Mouse (Mus musculus) hindlimb bud, embryonic 11.5 days (tissue): ENCODE data around the gene Myl3.

Experiments
- DNase-seq: peaks from one replicate; pipeline ENCODE4 v3.0.0-alpha.2; 2012; ENCODE audit warnings: low read depth, low spot score; ENCODE audit errors: extremely low spot score

Myl3 gene

GRCm38 (mm10) chr9:110759265-110759664, 17.6 kb downstream of the Myl3 start:
- DNase-seq: no peak

GRCm38 (mm10) chr9:110760886-110761285, 19.2 kb downstream of the Myl3 start:
- no peak for DNase-seq

GRCm38 (mm10) chr9:110762763-110763162, 21.1 kb downstream of the Myl3 start:
- DNase-seq: no peak

GRCm38 (mm10) chr9:110763405-110763804, 21.7 kb downstream of the Myl3 start:
- DNase-seq: no peak

- DNase-seq: no peak
Observed at GRCm38 (mm10) chr9:110772336-110772735, 30.7 kb downstream of the Myl3 start.

GRCm38 (mm10) chr9:110774403-110775268, 33.0 kb downstream of the Myl3 start:
- no peak for DNase-seq

- no peak for DNase-seq
Observed at GRCm38 (mm10) chr9:110775269-110776022, 33.8 kb downstream of the Myl3 start.

GRCm38 (mm10) chr9:110778100-110778499, 36.4 kb downstream of the Myl3 start:
- DNase-seq: no peak

- no peak for DNase-seq
Observed at GRCm38 (mm10) chr9:110778559-110778958, 36.9 kb downstream of the Myl3 start.

- no peak for DNase-seq
Observed at GRCm38 (mm10) chr9:110779242-110779913, 37.7 kb downstream of the Myl3 start.

GRCm38 (mm10) chr9:110781256-110781721, 39.6 kb downstream of the Myl3 start:
- peak; percentile 46 for DNase-seq

- no peak for DNase-seq
Observed at GRCm38 (mm10) chr9:110781731-110782130, 40.1 kb downstream of the Myl3 start.

GRCm38 (mm10) chr9:110783611-110784010, 42.0 kb downstream of the Myl3 start:
- DNase-seq: no peak

GRCm38 (mm10) chr9:110788169-110788568, 46.5 kb downstream of the Myl3 start:
- no peak for DNase-seq

GRCm38 (mm10) chr9:110790462-110790861, 48.8 kb downstream of the Myl3 start:
- DNase-seq: no peak

GRCm38 (mm10) chr9:110797013-110797412, 55.4 kb downstream of the Myl3 start:
- no peak for DNase-seq

- DNase-seq: no peak
Observed at GRCm38 (mm10) chr9:110797866-110798265, 56.2 kb downstream of the Myl3 start, which contains the start of gene Prss42. Gene Prss42 (plus strand): TSS chr9:110798166.

GRCm38 (mm10) chr9:110800834-110801479, 59.3 kb downstream of the Myl3 start:
- no peak for DNase-seq

GRCm38 (mm10) chr9:110803294-110803693, 61.6 kb downstream of the Myl3 start:
- no peak for DNase-seq

GRCm38 (mm10) chr9:110810051-110810450, 68.4 kb downstream of the Myl3 start:
- DNase-seq: no peak

- no peak for DNase-seq
Observed at GRCm38 (mm10) chr9:110813789-110814188, 72.1 kb downstream of the Myl3 start, which contains the start of gene Prss44. Gene Prss44 (plus strand): TSS chr9:110813994.
